Mouse (Mus musculus) ES-CJ7 (cell line): ENCODE measurements around the gene Spin1.
"Not testable (repeated sequence)": the region's sequence is repeated elsewhere in the genome, so short reads cannot be mapped to it uniquely, and the experiment has no call there.

Source experiments
- DNase-seq: peaks from one replicate; pipeline ENCODE4 v3.0.0; 2011; ENCODE audit warnings: low read depth, low spot score

Gene Spin1

DNA sequence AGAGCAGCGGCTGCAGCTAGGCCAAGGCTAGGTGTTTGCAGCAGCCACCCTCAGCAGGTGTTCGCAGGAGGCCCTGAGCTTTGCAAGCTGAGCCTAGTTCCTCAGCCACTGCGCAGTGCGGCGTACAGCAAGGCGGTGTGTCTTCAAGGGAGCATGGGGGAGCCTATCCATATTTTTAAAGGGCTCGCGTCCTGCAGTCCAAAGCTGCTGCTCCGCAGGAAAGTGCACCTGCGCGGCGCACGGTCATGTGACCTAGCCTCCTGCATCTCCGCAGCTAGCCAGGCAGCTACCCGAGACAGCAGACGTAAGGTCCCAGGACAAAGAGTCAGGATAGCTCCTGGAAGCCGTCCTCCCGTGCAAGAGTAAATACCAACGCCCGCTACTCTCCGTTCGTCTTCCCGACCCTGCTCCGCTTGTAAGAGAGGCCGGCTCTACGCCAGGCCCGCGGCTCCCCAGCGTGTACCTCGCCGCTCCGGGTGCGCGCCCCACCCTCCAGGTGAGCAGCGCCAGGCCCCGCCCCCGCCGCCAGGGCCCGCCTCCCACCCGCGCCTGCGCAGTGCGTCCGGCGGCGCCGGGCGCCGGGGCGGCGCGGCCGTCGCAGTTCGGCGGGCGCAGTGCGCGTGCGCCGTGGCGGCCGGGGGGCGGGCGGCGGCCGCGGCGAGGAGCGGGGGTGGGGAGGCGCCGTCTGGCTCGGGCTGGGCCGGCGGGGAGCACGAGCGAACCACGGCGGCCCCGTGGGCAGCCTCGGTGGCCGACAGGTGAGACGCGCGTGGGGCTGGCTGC lies at the start of gene Spin1:
Gene Spin1 (plus strand): TSS at position 648 of the 783 bp plus-strand sequence.
- DNase-seq, result peak; percentile 82

DNA sequence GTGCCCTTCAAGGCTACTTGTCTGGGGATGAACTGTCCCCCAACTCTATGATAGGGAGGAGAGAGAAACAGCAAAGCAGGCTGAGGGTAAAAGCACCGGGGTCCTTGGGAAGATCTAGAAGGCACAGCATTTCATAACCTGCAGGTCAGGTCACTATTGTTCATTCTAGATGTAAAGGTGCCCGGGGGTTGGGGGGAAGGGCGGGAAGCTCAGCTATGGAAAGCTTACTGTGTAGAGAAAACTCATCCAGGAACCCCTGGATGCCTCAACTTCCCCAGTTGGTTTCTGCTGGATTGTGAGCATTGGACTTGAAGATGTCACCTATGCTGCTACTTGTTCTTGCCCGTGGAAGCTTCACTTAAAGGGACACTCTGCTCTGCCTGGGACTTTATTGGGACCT lies 49.7 kb upstream of the Spin1 start:
- no peak for DNase-seq

DNA sequence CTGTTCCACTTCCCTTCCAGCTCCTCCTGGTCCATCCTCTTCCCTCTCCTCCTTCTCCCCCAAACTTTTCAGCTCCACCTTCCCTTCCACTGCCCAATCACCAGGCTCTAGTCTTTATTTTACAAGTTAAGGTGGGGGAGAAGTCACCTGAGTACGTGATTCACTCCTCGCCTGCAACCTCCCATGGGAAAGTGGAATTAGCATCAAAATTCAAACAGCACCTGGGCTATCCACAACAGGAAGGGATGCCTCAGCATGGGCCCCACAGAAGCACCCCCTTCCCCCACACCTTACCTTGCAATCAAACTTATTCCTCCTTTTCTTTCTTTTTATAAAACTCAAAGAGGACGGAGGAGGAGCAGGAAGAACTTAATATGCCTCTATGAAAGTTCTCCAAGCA lies 48.3 kb upstream of the Spin1 start:
- DNase-seq, result peak; percentile 71

DNA sequence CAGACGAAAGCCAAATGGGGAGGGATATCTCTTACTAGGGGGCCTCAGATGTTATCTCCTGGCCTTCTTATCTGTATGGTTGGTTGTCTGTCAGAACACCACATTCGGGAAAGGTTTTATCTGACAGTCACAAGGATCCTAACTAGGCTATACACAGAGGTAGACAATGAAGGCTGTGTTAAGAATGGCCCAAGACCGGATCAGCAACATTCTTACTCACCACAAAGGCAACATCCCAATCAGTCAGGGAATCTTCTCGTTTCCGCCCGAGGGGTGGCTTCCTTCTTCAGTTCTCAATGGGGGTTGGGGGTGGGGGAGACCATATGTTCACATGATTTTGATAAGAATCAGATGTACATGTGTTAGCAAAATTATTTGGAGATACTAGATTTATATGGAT lies 37.7 kb upstream of the Spin1 start:
- DNase-seq, result no peak

DNA sequence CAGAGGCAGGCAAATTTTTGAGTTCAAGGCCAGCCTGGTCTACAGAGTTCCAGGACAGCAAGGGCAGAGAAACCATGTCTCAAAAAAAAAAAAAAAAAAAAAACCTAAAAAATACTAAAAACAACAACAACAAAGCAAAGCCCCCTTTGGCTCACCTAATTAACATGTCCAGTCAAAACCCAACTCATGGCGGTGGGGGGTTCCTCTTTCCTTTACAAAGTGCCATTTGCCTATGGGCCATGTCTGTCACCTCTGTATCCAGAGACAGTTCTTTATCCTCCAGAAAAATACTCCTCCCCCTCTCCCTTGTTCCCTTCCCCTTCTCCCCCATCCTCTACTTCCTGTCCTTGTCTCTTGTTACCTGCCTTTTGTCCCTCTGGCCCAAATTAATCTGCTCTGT lies 37.0 kb upstream of the Spin1 start:
- DNase-seq, result no peak

DNA sequence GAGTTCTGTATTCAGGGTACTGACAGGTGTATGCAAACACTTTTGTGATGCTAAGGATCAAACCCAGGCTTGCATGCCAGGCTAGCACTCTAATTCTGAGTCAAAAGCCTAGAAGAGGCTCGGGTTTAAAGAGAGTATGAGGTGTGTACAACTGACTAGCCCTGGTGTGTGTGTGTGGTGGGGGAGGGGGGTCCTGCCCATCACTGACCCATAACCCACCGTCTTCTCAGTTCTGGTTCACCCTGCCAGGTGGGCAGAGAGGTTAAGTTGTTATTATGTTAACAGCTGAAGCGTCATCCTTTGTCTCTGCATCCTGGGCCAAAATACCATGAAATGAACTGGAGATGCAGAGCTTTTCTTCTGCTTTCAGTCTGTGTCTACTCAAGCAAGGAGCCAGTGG lies 36.3 kb upstream of the Spin1 start:
- DNase-seq, result no peak

DNA sequence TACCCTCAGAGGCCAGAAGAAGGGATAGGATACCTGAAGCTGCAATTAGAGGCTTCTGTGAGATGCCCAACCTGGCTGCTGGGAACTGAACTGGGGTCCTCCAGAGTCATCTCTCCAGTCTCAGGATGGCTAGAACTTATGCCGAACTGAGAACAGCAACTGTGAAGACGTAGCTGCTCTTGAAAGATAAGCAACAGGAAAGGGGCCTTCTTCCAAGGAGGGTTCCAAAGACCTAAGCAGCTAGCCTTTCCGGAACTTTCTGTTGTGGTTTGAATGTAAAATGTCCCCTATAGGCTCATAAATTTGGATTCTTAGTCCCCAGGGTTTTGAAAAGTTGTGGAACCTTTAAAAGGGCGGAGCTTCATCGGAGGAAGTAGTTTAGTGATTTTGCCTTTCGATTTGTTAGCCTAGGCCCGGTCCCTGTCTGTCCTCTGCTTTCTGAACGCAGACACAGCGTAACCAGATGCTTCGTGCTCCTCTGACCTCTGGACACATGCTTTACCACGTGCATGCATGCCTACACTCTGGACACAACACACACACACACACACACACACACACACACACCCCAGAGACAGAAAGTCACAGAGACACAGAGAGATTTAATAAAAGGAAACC lies 29.5 kb upstream of the Spin1 start:
- DNase-seq, result no peak

DNA sequence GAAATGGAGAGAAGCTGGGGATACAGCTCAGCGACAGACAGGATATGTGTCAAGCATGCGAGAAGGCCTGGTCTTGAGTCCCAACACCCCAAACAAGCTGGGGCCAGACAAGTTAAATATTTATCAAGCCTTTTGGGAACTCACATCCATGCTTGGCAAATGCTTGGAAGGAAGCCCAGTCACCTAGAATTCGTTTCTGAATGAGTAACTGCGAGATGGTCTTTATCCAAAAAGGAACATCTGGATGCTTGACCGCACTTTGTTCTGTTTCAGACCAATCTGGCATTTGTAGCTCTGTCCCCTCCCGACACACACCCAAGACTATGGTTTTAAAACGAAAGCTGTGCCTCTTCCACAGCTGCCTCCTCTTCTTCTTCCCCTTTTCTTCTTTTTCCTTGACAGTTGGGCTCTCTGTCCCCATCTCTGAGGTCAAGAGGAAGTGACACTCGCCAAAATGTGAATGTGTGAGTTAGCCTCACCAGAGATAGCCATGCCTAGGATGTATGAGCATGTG lies 28.9 kb upstream of the Spin1 start:
- no peak for DNase-seq

DNA sequence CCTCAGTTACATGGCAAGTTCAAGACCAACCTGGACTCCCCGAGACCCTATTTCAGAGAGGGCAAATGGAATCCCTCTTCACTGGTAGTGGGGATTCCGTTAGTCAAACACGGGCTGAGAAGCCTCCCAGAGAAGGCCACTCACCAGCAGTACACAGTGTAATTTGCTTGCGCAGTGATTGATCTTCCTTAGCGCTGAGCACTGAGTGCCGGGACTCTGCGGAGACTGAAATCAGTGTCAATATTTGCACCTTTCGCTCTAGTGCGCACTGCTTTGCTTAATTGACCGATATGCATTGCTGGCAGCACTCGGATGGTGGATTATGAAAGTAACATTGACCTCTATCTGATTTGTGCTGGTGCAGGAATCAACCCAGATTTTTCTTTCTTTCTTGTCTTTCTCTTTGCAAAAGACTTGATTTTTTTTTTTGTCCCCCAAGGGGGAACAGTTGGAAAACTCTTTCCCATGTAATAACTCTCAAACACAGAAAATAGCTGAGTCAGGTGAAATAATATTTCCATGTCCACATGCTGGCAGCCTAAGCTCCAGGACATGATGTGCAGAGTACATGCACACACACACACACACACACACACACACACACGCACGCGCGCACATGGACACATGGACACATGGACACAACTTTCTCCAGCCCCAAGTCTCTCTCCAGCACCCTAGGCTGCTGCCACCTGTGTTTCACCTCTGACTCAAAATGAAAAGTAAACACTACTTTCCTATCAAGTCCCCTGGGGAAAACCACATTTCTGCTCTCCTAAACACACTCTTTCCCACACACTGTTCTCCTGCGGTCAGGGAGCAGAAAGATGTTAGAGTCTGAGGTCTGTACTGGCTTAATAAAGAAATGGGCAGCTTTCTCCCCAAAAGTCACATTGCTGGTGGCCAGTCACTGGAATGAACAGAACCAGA lies 27.5 kb upstream of the Spin1 start:
- DNase-seq, result no peak

DNA sequence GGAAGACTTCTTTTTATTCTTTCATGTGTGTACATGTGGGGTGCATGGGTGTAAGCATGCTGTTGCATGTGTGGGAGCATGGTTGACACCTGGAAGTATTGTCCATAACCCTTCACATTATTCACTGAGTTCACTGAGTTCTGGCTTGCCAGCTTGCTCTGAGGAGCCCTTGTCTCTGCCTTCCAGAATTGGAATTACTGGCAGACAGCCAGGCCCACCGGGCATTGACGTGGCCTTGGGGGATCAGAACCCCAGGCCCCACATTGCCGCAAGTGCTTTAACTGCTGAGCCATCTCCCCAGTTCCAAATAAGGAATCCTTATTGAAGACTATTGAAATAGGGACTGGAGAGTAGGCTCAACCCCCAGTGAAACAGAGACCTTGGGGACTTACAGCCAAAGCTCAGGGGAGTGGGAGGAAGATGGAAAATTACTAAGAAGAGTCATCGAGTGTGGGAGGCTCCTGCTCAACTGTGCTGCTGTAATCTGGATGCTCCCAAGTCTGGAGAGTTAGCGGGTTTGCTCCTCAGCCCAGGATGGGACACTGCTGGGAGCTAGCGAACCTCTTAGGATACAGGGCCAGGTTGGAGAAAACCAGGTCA lies 26.5 kb upstream of the Spin1 start:
- DNase-seq, result no peak

DNA sequence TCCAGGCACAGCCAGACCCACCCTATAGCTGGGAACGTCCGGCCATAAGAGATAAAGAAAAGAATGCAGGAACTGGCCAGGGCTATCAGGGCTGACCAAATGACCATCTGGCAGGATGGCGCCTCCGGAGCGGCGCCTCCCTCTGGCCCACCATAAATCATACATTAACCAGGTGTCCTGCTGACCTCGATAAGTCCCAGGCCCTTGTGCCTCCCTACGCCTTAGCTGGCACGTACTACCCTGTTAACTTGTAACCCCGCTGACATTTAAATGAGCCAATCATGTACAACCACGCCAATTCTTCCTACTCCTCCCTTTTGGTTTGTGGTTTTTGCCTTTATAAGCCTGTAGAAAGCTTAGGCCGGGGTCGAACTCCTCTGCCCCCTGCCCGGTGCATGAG lies 24.5 kb upstream of the Spin1 start:
- DNase-seq, result not testable (repeated sequence)

DNA sequence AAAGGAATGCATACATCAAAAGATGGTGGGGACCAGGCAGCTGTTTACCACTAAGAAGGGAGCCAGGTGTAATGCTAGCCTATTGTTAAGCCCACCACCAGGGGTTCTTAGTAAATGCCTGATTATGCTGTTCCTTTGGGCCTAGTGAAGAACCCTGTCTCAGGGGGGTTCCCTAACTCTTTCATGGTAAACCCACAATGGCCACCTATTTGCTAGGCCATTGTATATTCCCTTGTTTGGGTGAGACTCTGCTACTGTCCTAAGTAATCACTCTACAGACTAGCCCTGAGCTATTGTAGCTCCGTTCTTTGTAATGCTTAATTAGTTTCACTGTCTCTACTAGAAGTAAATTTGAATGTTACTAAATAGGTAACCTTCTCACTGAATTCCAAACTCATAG lies 22.1 kb upstream of the Spin1 start:
- DNase-seq, result peak; percentile 70

DNA sequence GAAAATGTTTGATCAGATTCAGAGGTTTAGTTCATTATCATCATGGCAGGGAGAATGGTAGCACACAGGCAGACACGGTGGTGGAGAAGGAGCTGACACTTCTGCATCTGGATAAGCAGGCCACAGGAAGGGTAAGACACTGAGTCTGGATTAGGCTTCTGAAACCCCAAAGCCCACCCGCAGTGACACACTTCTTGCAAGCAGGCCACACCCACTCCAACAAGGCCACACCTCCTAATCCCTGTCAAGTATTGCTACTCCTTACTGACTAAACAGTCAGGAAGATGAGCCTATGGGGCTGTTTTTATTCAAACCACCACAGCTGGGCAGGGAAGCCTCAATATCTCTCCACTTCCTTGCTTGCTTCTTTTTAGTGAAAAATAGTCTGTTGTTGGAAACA lies 19.9 kb upstream of the Spin1 start:
- DNase-seq, result peak; percentile 53

DNA sequence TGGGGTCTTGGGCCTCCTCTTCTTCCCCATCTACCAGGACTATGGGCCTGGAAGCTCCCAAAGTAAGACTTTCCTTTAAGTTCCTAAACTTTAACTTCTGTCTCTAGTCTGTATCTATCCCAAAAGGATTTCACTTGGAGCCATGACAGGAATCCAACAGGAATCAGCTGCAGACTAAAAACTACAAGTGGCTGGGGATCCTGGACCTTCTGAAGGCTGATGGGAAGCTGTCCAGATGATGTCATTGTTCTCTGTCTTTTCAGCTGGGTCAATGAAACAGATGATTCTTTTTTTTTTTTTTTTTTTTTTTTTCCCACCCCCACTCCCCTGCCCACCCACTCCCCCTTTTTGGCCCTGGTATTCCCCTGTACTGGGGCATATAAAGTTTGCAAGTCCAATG lies 16.4 kb upstream of the Spin1 start:
- no peak for DNase-seq

DNA sequence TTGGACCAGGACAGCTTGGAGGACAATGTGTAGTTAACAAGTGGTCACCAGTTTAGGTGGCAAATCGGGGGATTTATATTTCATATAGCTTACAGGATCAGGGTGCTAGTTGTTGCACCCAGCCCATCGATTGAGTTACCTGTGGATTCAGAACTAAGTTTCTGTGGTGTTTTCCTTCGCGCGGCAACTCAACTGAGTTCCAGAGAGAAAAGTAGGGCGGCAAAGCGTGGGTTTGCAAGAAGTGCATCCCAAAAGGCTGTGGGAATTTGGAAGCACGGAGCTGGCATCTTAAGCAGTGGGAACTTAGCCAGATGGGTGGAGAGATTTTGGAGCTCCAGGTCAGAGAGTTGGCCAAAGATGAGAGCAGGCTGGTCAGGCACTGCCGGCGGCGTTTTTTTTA lies 14.7 kb upstream of the Spin1 start:
- peak; percentile 53 for DNase-seq

DNA sequence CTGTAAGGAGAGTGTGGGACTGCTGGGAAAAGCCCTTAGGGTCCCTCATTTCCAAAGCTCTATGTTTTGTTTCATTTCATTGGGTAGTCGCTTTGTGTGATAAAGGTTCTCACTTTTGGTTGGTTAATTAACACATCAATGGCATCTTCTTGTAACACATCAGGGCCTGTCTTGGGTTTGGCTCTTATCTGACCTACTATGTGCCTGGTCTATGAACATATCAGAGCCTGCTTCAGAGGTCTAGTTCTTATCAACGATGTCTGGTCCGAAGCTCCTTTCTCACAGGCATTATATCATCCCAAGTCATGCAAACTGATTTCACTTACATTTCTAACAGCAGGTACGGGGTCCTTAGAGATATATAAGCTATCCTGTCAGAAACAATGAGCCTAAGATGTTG lies 13.4 kb upstream of the Spin1 start:
- DNase-seq, result no peak

DNA sequence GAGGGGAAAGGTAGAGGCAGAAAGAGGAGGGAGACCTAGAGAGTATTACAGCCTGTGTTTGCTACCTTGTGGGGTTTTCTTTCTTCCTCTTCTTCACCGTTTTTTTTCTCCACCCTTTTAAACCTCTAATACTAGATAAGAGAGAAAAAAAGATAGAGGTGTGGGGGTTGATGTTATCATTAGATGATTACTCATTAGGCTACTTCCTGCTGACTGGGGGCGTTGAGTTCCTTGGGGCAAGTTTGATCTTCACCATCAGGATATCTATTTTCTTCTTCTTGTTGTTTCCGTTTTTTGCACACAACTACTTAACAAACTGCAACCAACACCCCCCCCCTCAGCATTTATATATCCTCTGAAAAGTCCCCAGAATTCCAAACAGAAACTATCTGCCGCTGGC lies 12.5 kb upstream of the Spin1 start:
- DNase-seq, result no peak

DNA sequence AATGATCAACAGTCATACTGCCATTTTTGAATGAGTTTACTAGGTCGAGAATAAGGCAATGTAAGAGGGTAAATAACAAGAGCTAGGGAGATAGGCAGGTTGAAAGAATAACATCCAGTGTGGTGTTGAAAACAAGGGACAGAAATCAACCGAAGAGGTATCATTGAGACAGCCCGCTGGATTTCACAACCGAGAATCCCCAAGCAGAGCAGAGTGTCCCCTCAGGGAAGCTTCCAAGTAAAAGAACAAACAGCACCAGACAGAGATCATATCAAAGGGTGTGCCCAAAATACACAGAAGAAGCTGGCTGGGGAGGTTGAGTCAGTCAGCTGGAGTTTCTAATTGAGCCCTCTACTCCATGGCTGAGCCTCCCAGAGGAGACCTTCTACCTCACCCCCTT lies 11.6 kb upstream of the Spin1 start:
- no peak for DNase-seq

DNA sequence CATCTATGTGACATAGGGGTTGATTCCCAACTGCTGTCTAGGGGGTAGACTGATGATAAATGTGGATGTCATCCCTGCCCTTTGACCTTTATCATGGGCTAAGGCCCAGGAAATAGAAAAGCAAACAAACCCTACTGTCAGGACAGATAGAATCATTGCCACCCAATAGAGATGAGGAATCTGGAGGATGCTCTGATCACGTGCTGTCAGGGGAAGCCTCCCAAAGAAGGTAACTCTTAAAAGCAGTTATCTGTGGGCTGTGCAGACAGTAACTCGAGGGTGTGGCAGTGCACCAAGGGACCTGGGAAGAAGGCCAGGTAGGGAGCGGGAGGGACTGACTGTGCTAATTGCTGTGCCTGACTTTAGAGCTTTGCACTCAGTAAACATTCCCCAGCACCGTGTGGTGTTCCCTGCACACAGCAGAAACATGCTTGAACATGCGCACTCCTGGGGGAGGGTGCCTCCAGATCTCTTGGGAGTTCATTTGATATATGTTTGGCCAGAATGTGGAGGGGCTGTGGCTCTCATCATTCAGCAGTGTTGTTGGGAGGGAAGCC lies 10.5 kb upstream of the Spin1 start:
- DNase-seq, result no peak

DNA sequence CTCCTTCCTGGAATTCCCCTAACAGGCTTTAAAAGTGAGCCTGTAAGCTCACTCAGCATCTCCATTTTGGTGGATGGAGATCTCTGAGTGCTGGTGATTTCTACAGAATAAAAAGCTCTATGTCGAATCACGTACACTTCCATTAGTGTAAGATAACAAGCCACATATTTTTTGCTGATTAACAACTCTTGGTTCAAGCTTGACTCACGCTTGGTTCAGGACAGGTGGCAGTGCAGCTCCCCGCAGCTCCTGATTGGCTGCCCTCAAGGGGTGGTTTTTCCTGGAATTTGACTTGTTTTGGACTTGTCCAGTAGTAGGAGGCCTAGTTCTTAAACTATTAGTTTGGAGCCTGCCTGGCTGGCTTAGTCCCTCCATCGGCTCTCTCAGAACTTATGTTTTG lies 7.2 kb upstream of the Spin1 start:
- no peak for DNase-seq
